Mouse (Mus musculus): ENCODE data around the gene Rcsd1.
A peak's percentile ranks its signal among the peaks of the same experiment; 100 is the strongest.

The Rcsd1 gene

DNA sequence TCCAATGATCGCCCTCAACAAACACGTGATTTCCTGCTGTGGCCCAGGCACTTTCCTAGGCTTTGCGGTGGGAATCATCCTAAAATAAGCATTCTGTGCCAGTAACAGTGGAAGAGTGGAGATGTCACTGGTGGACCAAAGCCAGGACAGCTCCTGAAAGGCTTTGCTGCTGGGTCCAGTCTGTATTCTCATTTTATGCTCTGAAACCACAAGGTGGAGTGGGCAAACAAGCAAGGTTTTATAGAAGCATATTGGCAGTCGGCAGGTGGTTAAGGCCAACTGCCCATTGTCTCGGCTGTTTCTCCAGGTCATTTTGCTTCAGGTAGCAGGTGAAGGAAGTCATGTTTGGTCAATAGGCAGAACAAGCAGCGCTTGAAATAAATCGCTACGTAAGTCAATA is 78.4 kb downstream of the Rcsd1 start:
- no peak for DNase-seq (ENCODE audit: low read depth, low spot score)

DNA sequence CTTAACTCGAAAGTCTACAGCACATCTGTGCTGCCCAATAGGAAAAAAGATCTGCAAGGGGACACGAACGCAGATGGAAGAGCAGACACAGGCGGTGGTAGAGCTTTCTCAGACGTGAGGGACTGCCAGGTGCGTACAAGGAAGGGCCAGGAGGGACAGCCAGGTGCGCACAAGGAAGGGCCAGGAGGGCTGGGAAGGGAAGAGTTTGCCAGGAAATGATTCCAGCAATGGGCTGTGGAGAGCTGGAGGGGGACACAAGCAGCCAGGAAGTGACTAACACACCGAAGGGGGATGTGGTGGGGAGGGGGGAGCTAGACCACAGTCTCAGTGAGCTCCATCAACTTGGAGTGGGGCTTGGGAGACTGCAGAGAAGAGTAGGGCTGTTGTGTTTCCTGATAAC is 79.6 kb downstream of the Rcsd1 start:
- DNase-seq (ENCODE audit: low read depth, low spot score), result no peak

DNA sequence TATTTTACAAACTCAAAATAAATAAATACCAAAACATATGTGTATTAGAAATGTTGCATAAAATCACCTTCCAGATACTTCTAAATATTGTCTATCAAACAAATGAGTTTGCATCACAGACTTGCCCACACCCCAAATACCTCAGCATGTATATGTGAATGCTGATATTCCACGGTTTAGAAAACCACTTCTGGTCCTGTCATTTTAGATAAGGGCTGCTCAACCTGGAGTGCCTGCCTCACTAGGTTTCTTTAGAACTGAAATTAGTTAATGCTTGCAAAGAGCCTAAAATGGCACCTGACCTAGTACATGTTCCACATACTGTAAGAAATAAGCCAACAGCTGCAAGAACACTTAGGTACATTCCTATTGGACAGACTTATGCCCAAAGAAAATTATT is 81.0 kb downstream of the Rcsd1 start:
- DNase-seq (ENCODE audit: low read depth, low spot score), result no peak

DNA sequence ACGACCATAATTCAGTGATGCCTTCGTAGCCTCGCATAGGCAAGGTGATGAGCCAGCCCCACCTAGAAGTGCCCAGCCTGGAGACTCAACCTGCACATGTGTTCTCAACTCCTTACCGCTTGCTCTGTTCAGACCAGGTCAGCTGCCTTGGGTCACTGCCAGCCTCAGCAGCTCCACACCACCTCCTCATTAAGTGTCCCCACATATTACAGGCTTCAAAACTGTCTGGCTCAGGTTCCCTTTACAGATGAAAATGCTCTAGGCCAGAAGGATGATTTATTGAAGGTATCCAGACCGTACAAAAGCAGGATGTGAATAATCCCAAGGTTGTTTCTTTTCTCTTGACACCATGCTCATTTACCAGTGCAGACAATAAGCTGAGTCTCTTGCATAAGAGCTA is 83.7 kb downstream of the Rcsd1 start:
- DNase-seq (ENCODE audit: low read depth, low spot score), result no peak

DNA sequence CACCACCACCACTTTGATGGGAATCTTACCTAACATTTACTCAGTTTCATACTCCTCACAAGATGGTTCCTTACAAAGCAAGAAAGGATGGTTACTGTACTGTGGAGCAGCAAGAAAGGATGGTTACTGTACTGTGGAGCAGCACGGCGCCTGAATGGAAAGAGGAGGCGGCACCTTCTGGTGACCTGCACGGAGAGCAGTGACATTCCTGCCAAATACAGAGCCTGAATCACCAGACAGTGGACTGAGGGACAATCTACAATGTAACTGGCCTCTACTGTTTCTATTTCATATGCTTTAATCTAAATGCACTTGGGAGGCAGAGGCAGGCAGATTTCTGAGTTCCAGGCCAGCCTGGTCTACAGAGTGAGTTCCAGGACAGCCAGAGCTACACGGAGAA is 84.5 kb downstream of the Rcsd1 start:
- no peak for DNase-seq (ENCODE audit: low read depth, low spot score)

DNA sequence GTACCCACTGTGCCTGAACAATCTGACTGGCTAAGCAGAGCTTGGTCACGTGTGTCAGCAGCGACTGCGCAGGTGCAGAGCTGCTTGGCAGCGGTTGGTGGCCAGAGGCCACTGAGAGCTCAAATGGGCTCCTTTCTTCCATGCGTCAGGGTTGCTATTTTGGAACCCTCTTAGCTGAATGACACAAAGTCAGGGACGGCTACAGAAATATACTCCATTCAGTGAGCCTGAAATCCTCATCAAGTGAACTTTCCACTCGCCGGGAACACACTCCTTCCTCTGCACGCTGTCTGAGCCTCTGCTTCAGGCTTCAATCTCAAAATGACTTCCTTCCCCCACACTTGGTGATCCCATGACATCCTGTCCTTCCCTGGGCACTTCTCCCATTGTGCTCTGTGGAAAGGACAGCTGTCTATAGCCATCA is 91.3 kb downstream of the Rcsd1 start:
- DNase-seq (ENCODE audit: low read depth, low spot score), result peak; percentile 92

DNA sequence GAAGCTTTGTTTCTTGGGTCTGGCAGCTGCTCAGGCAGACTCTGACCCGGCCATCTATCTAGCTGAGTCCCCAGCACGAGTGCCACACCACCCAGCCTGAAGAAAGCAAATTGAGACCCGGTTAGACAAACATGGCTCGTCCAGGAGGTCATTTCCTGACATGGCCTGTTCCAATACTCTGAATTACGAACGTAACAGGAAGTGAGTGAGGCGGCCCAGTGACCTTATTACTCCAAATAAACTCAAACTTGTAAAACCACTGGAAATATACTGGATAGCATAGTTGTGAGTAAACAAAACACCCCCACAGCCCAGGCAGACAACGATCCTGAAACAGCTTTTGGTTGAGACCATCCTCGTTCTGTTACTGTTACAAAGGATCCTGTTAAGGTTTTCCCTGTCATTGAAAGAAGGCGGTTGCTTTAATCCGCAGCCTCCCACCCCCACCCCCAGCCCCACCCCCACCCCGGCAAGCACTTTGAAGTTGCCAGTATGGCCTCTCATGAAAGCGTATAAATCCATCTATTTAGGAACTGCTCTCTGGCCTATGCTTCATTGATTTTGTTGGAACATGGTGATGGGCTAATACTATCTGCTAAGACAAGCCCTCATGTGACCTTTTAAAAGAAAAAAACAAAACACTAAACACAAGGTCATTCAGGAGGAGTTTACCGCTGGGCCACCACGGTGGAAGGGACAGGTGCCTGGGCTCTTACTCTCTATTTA is 92.2 kb downstream of the Rcsd1 start:
- no peak for DNase-seq (ENCODE audit: low read depth, low spot score)

DNA sequence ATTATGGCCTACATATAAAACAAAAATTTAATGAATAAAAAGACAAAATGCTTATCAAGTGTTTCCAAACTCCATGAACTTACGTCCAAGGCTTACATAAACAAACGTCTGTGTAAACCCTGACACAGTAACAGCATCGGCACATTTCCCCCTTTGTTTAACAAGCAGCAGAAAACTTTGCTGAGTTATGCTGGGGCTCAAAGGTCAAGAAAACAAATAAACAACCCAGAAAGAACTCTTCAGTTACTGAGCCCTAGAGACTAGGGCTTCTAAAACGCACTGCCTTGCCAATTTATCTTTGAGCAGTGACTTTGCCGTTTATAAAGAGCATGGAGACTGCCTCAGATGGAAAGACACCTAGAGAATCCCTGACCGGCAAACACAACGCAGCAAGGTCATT is 92.9 kb downstream of the Rcsd1 start:
- no peak for DNase-seq (ENCODE audit: low read depth, low spot score)

DNA sequence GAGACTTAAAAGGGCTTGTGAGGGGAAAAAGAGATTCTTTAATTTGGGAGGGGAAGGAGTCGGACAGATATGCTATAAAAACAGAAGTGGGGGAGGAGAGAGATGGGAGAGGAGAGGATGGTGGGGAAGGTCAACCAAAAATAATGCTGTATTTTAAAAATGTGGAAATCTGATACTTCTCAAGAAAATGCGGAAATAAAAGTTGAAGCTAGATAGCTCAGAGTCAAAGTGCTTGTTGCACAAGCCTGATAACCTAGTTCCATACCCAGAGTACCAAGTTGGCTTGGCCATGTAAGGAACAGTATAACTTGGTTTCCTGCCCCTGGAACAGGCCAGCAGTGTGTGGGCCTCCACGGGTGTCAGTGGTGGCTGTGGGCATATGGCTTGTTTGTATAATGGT is 94.8 kb downstream of the Rcsd1 start:
- DNase-seq (ENCODE audit: low read depth, low spot score), result no peak

DNA sequence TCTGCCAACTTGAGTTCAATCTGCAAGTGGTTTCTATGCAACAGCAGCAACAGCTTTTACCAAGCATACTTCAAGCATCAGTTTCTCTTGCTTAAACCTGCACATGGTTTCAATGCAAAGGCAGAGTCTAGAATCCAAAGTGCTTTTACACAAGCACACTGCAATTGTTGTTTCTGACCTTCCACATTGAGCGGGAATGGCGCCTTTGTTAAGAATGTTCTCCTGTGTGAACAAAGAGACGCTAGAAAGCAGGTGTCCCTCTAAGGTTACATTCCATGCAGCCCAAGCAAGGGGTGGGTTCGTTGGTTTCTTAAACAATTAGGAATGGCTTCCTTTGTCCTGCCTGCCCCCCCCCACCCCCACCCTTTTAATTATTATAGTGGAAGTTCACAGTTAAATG is 95.6 kb downstream of the Rcsd1 start:
- DNase-seq (ENCODE audit: low read depth, low spot score), result no peak

DNA sequence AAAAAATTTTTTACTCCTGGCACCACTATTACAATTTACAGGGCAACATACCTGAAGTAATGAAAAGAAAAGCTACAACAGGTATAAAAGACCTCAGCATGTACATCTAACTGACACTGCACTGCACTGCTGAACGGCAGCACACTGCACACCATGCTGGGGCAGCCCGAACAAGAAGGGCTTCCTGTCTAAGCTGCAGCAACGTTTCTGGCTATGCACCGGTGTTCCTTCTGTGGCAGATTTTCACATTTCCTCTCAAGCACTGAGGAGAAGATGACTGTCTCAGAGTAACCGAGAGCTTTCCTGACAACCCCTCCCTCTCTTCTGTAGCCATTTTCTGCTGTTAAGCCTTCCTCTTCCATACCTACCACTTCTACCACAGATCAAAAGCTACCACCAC is 96.8 kb downstream of the Rcsd1 start:
- DNase-seq (ENCODE audit: low read depth, low spot score), result no peak

DNA sequence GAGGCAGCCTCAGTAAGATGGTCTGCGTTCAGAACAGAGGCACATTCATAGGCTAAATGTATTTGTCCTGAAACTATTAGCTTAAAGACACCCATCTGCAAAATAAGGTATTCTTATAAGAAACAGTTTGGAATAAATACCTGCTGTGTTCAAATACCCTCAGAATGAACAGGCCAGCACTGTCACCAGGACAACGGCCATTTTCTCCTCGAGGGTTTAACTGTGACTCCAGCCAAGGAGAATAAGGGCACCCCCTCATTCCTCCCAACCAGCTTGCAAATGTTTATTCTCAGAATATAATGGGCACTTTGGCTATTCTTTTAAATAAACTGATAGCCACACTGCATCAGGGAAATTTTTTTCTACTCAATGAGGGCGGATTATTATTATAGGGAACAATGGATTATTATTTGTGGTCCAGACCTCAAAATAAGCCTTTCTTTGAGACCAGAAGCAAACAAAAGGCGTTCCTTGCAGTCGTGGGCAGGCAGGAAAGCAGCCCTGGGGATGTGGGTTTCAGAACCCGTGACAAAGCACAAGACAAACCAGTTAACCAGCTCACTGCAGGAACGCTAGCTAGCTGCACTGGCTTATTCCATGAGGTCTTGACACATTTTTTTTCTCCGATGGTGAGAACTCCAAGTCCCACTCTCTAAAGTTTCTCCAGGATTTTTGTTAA is 99.1 kb downstream of the Rcsd1 start:
- no peak for DNase-seq (ENCODE audit: low read depth, low spot score)

DNA sequence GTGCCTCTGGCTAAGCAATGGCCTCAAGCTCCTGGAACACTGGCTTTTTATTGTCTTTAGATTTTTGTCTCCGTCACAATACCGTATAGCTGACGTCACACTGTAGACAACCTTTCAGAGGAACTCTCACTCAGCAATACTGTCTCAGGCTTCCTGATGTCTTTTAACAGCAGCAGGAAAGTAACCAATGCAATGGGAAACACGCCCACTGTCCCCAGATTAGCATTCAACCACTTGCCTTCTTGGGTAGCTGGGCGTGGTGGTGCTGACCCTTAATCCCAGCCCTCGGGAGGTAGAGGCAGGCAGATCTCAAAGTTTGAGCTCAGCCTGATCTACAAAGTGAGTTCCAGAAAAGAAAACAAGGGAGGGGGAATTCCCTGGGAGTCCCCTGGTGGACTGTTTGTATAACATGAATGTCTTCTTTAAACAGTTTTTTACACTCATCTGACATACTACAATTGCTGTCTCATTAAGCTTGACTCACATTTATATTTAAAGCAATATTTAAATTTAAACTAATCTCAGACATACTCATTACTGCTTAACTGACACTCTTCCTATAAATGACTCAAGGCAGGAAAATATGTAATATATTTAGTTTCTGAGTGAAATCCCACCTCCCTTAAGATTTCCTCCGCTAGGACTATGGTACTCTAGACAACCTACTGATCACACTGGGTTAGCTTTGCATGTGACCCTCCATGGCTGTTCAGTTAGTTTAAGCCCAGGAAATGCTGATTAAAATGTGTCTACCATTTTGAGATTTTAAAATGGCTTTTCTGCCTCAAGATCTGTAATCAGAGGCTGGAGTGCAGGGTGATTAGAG is 99.8 kb downstream of the Rcsd1 start:
- no peak for DNase-seq (ENCODE audit: low read depth, low spot score)

DNA sequence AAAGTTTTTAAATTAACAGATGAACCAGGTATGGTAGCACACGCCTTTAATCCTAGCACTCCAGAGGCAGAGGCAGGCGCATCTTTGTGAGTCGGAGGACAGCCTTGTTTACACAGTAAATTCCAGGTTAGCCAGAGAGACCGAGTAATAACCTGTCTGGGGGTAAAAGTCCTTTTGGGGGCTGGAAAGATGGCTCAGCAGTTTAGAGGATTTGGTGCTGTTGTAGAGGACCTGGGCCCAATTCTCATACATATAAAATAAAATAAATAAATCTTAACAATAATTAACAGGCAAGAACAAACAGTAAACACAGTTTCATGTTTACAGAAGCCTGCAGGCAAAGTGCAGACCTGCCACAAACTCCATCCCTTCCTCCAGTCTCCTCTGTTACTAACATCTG is 100.7 kb downstream of the Rcsd1 start:
- DNase-seq (ENCODE audit: low read depth, low spot score), result no peak

DNA sequence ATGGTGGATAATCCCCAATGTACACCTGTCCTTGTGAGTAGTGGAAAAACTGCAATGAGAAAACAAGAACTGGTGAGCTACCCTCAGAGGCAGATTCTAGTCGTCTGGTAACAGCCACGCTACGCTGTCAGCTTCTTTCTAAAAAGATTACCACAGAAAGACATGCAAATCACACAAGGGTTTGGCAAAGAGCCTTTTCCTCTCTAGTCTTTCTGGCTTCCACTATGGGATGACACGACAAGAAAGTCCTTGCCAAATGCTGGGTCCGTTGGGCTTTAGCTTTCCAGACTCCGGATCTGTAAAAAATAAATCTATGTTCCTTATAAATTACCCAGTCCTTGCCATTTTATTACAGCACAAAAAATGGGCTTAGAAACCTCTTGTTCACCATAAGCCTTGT is 103.8 kb downstream of the Rcsd1 start:
- no peak for DNase-seq (ENCODE audit: low read depth, low spot score)

DNA sequence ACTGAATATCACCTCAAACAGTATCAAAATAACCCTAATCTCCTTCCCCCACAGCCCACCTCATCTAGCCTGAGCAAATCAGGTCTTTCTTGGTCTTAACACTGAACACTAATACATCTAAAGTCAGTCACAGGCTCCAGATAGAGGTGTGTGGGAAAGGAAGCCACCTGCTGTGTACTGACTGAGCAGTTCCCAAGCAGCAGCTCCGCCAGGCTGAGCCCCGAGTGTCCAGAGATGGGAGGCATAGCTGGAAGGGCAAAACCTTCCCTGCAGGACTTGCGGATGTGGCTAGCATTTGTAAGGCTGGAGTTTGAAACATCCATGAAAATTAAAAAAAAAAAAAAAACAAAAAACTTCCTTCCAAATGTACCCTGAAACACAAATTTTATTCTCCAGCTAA is 104.4 kb downstream of the Rcsd1 start:
- no peak for DNase-seq (ENCODE audit: low read depth, low spot score)

DNA sequence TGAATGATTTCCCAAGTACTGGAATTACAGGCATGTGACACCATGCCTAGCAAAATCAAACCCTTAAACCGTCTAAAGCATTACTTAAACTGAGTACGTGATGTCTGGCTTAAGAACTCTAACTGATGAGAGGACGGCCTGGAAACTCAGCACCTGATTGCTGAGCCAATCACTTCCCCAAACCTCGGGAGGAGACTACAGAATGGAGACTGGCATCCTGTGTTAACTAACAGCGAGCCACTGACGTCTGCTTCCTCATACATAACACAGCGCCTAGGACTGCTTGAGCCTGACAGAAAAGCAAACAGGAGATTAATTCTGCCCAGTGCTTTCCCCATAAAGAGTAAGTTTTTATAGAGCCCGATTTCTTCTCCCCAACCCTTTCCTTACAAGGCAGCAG is 105.4 kb downstream of the Rcsd1 start:
- DNase-seq (ENCODE audit: low read depth, low spot score), result no peak

DNA sequence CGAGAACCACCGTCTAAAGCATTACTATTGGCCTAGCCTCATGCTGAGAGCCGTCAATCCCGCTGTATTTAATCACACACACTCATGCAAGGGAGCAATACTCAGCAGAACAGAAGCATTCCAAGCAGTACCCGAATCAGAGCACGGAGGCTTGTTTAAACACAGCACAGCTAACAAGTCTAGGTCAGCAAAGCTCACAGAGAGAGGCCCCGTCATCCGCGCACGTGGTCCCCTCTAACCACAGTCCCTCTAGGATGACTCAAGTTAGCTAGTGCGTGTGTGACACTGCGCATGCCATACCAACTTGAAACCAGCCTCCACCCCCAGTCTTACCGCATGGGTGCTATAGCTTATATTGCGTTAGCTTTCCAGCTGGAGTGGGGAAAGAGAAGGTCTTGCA is 106.3 kb downstream of the Rcsd1 start:
- no peak for DNase-seq (ENCODE audit: low read depth, low spot score)

DNA sequence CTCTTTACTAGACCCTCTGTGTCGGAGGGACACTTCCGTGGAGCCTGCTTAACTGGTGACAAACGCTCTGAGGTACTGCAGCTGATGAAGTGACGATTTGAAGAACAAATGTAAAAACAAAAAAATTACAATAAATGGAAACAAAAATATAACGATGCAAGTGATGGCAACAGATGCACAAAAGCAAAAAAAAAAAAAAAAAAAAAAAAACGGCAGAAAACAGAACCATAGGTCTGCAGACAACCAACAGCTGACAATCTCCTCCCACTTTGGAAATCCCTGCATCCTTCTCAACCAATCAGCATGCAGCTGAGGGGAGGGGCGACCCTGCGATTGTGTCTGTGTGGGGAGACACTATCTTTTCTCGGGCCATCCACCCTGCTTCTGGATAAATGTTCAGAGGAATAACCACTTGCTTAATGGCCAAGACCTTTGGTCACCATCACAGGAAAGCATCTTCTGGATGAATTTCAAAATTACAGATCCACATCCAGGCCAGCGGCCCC is 107.7 kb downstream of the Rcsd1 start:
- DNase-seq (ENCODE audit: low read depth, low spot score), result no peak
